Mouse (Mus musculus) ovary, postnatal 10 days (tissue): ENCODE results near the gene Lgmn.

Experiments
- DNase-seq: peaks from one replicate; pipeline ENCODE4 v3.0.0; 2022; ENCODE audit warnings: low spot score

The Lgmn gene

GRCm38 (mm10) chr12:102432238-102432637 is 7.4 kb downstream of the Lgmn start:
- DNase-seq = no peak

- no peak for DNase-seq
Measured at GRCm38 (mm10) chr12:102430228-102430627, 9.4 kb downstream of the Lgmn start.

GRCm38 (mm10) chr12:102429656-102430055 is 10.0 kb downstream of the Lgmn start:
- DNase-seq = no peak

- DNase-seq = no peak
Measured at GRCm38 (mm10) chr12:102426285-102426684, 13.3 kb downstream of the Lgmn start.

GRCm38 (mm10) chr12:102425048-102425578 is 14.5 kb downstream of the Lgmn start:
- DNase-seq = no peak

GRCm38 (mm10) chr12:102424456-102424855 is 15.2 kb downstream of the Lgmn start:
- no peak for DNase-seq

- DNase-seq = no peak
Measured at GRCm38 (mm10) chr12:102423625-102424024, 16.0 kb downstream of the Lgmn start.

- no peak for DNase-seq
Measured at GRCm38 (mm10) chr12:102422623-102423320, 16.8 kb downstream of the Lgmn start.

- no peak for DNase-seq
Measured at GRCm38 (mm10) chr12:102422065-102422464, 17.5 kb downstream of the Lgmn start.

- no peak for DNase-seq
Measured at GRCm38 (mm10) chr12:102420168-102420890, 19.3 kb downstream of the Lgmn start.

- no peak for DNase-seq
Measured at GRCm38 (mm10) chr12:102419544-102419943, 20.1 kb downstream of the Lgmn start.

GRCm38 (mm10) chr12:102417701-102418100 is 21.9 kb downstream of the Lgmn start:
- no peak for DNase-seq

- no peak for DNase-seq
Measured at GRCm38 (mm10) chr12:102416955-102417510, 22.6 kb downstream of the Lgmn start.

- no peak for DNase-seq
Measured at GRCm38 (mm10) chr12:102416391-102416837, 23.2 kb downstream of the Lgmn start.

GRCm38 (mm10) chr12:102414686-102415085 is 24.9 kb downstream of the Lgmn start:
- DNase-seq = no peak

GRCm38 (mm10) chr12:102413171-102413570 is 26.4 kb downstream of the Lgmn start:
- DNase-seq = no peak

GRCm38 (mm10) chr12:102398588-102398987 is 41.0 kb downstream of the Lgmn start:
- DNase-seq = no peak

- no peak for DNase-seq
Measured at GRCm38 (mm10) chr12:102395998-102396991, 43.3 kb downstream of the Lgmn start.

- no peak for DNase-seq
Measured at GRCm38 (mm10) chr12:102395537-102395936, 44.1 kb downstream of the Lgmn start.

- DNase-seq = no peak
Measured at GRCm38 (mm10) chr12:102394496-102394895, 45.1 kb downstream of the Lgmn start.

- no peak for DNase-seq
Measured at GRCm38 (mm10) chr12:102391982-102392381, 47.6 kb downstream of the Lgmn start.

GRCm38 (mm10) chr12:102391109-102391508 is 48.5 kb downstream of the Lgmn start:
- DNase-seq = no peak
